ENCODE assay signal across 18 mouse cellular contexts in the genomic region with DNA sequence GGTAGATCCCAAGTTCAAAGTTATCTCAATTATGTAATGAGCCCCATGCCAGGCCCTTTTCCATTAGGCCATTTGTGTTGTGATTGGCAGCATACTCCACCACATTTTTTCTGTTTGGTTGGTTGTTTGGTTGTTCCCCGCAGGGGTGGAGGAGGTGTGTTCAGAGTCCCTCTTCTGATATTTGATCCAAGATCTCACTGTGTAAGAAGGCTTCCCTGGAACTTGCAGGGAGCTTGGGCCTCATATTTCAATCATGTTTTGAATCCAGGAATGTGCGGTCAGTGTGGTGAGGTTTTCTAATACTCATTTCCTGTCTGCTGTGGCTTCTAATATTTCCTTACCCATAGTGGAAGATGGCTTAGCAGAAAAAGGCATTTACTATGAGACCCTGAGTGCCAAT. TPM values are rescaled to one million over a fixed set of nuclear protein-coding genes. Genes with fewer than 3 reads are reported as not detected.
DNase-seq lines count a peak whose midpoint lies in the region; ATAC-seq and TF ChIP-seq lines count a peak whose summit lies in the region.
"Not testable (repeated sequence)": the region's sequence is repeated elsewhere in the genome, so short reads cannot be mapped to it uniquely, and the experiment has no call there.
"Had no signal": no experiment of that assay in that cellular context is flagged by ENCODE, and none has a peak within 500 bp of the region (broad histone marks: within the 10 kb centered on the region; RNA-seq: fewer than 3 reads in every experiment).

No protein-coding gene starts in this region.

- not testable (repeated sequence) for H3K36me3 ChIP-seq in embryonic facial prominence, embryonic 11.5 days (replicated peaks; ENCODE audit: control insufficient read depth, insufficient read depth, low read depth, low read length); kidney, postnatal 0 days (ENCODE audit: insufficient read depth, low read length)

- WGBS in embryonic facial prominence, embryonic 11.5 days = 70% methylated on average over 2 of the region's 2 CpGs
- 40% methylated on average over 2 of the region's 2 CpGs for WGBS in kidney, postnatal 0 days

- not testable (repeated sequence) for H3K27me3 ChIP-seq in embryonic facial prominence, embryonic 11.5 days (ENCODE audit: control insufficient read depth, insufficient read depth, low read length); kidney, postnatal 0 days (ENCODE audit: insufficient read depth, low read length)

- H3K27ac ChIP-seq in embryonic facial prominence, embryonic 11.5 days (replicated peaks; ENCODE audit: low read depth, low read length); kidney, postnatal 0 days: not testable (repeated sequence)

- H3K4me2 ChIP-seq in embryonic facial prominence, embryonic 11.5 days (ENCODE audit: low read depth, low read length); kidney, postnatal 0 days (ENCODE audit: low read length): not testable (repeated sequence)

- not testable (repeated sequence) for TF ChIP-seq POLR2A in brain, embryonic 14.5 days (IDR thresholded peaks at IDR 0.05; ENCODE audit: borderline replicate concordance, extremely low read depth, insufficient read depth, insufficient read length, poor library complexity, severe bottlenecking)

- H3K9ac ChIP-seq in embryonic facial prominence, embryonic 11.5 days (replicated peaks; ENCODE audit: low read length); kidney, postnatal 0 days (ENCODE audit: low read depth, low read length): not testable (repeated sequence)

- TF ChIP-seq CTCF in brain, embryonic 14.5 days (IDR thresholded peaks at IDR 0.05; ENCODE audit: borderline replicate concordance, extremely low read depth, insufficient read depth, insufficient read length); kidney, postnatal 0 days (IDR thresholded peaks at IDR 0.05; ENCODE audit: low read depth): not testable (repeated sequence)

- ATAC-seq in embryonic facial prominence, embryonic 11.5 days (replicated peaks; ENCODE audit: insufficient number of reproducible peaks, low FRiP score, low TSS enrichment, low read depth); kidney, postnatal 0 days (replicated peaks; ENCODE audit: low FRiP score, low read depth): not testable (repeated sequence)

- H3K4me1 ChIP-seq in embryonic facial prominence, embryonic 11.5 days (ENCODE audit: control insufficient read depth, insufficient read depth, low read length); kidney, postnatal 0 days (replicated peaks; ENCODE audit: insufficient read depth, low read length): not testable (repeated sequence)

- H3K9me3 ChIP-seq in embryonic facial prominence, embryonic 11.5 days (replicated peaks; ENCODE audit: control insufficient read depth, low read length); kidney, postnatal 0 days (replicated peaks; ENCODE audit: low read length): not testable (repeated sequence)

- DNase-seq in 3134 (ENCODE audit: extremely low read depth, insufficient read length, low spot score) = peak; percentile 14
- DNase-seq in Muller cell, postnatal 12 days (ENCODE audit: inconsistent ontology term) = peak; percentile 52
- peak; percentile 1 for DNase-seq in brain, embryonic 14.5 days (ENCODE audit: low read depth)
- DNase-seq in embryonic facial prominence, embryonic 11.5 days (ENCODE audit: low spot score) = peak; percentile 9
- DNase-seq in forelimb bud, embryonic 11.5 days (ENCODE audit: low read depth, low spot score) = peak; percentile 1
- peak; percentile 0 for DNase-seq in kidney, postnatal 0 days (ENCODE audit: low spot score)

- not testable (repeated sequence) for H3K4me3 ChIP-seq in embryonic facial prominence, embryonic 11.5 days (ENCODE audit: low read depth, low read length); kidney, postnatal 0 days (replicated peaks; ENCODE audit: low read depth, low read length)

RNA-seq across cellular contexts. Expression of gene Rhox2f, which starts 1.4 kb away (rescaled TPM):
- polyA plus RNA-seq in brain, embryonic 14.5 days (2012; rRNA removed) = not detected in 2 replicates
- 0.38 and 0.98 TPM in 2 replicates for polyA plus RNA-seq in embryonic facial prominence, embryonic 11.5 days (2014; fragmentation: Nextera tagmentation; extraction: Ambion mirVana)
- polyA plus RNA-seq in kidney, postnatal 0 days (2015; fragmentation: Nextera tagmentation; extraction: Ambion mirVana) = not detected in 2 replicates
- polyA plus RNA-seq: embryonic facial prominence, embryonic 15.5 days; forebrain, embryonic 15.5 days; heart, adult 2 months; heart, embryonic 10.5 days; heart, embryonic 13.5 days; heart, embryonic 16.5 days; hindbrain, embryonic 15.5 days; intestine, embryonic 14.5 days; intestine, postnatal 0 days; kidney, adult 2 months had no signal

RNA-seq across cellular contexts. Expression of gene Rhox3f, which starts 8.2 kb away (rescaled TPM):
- polyA plus RNA-seq in brain, embryonic 14.5 days (2012; rRNA removed) = not detected in 2 replicates
- polyA plus RNA-seq in embryonic facial prominence, embryonic 11.5 days (2014; fragmentation: Nextera tagmentation; extraction: Ambion mirVana) = not detected in 2 replicates
- not detected in 2 replicates for polyA plus RNA-seq in kidney, postnatal 0 days (2015; fragmentation: Nextera tagmentation; extraction: Ambion mirVana)
- polyA plus RNA-seq: embryonic facial prominence, embryonic 15.5 days; forebrain, embryonic 12.5 days; forebrain, embryonic 15.5 days; heart, adult 2 months; heart, embryonic 10.5 days; heart, embryonic 13.5 days; heart, embryonic 16.5 days; hindbrain, embryonic 12.5 days; hindbrain, embryonic 15.5 days; intestine, embryonic 14.5 days; intestine, postnatal 0 days; kidney, adult 2 months had no signal

RNA-seq across cellular contexts. Expression of gene Rhox4e, which starts 15.4 kb away (rescaled TPM):
- polyA plus RNA-seq in brain, embryonic 14.5 days (2012; rRNA removed) = not detected in 2 replicates
- polyA plus RNA-seq in embryonic facial prominence, embryonic 11.5 days (2014; fragmentation: Nextera tagmentation; extraction: Ambion mirVana) = 0.24 TPM in 1 of 2 replicates, not detected in the other
- polyA plus RNA-seq in kidney, postnatal 0 days (2015; fragmentation: Nextera tagmentation; extraction: Ambion mirVana) = not detected in 2 replicates
- polyA plus RNA-seq: embryonic facial prominence, embryonic 15.5 days; forebrain, embryonic 12.5 days; forebrain, embryonic 15.5 days; heart, adult 2 months; heart, embryonic 13.5 days; heart, embryonic 16.5 days; hindbrain, embryonic 12.5 days; hindbrain, embryonic 15.5 days; intestine, embryonic 14.5 days; intestine, postnatal 0 days; kidney, adult 2 months had no signal

RNA-seq across cellular contexts. Expression of gene Rhox3e, which starts 30.8 kb away (rescaled TPM):
- polyA plus RNA-seq in brain, embryonic 14.5 days (2012; rRNA removed) = not detected in 2 replicates
- not detected in 2 replicates for polyA plus RNA-seq in embryonic facial prominence, embryonic 11.5 days (2014; fragmentation: Nextera tagmentation; extraction: Ambion mirVana)
- polyA plus RNA-seq in kidney, postnatal 0 days (2015; fragmentation: Nextera tagmentation; extraction: Ambion mirVana) = not detected in 2 replicates
- polyA plus RNA-seq: embryonic facial prominence, embryonic 15.5 days; forebrain, embryonic 12.5 days; forebrain, embryonic 15.5 days; heart, adult 2 months; heart, embryonic 10.5 days; heart, embryonic 13.5 days; heart, embryonic 16.5 days; hindbrain, embryonic 12.5 days; hindbrain, embryonic 15.5 days; intestine, embryonic 14.5 days; intestine, postnatal 0 days; kidney, adult 2 months had no signal

RNA-seq across cellular contexts. Expression of gene Rhox4f, which starts 34.9 kb away (rescaled TPM):
- polyA plus RNA-seq in brain, embryonic 14.5 days (2012; rRNA removed) = not detected in 2 replicates
- not detected in 2 replicates for polyA plus RNA-seq in embryonic facial prominence, embryonic 11.5 days (2014; fragmentation: Nextera tagmentation; extraction: Ambion mirVana)
- polyA plus RNA-seq in kidney, postnatal 0 days (2015; fragmentation: Nextera tagmentation; extraction: Ambion mirVana) = not detected in 2 replicates
- polyA plus RNA-seq: embryonic facial prominence, embryonic 15.5 days; forebrain, embryonic 12.5 days; forebrain, embryonic 15.5 days; heart, adult 2 months; heart, embryonic 10.5 days; heart, embryonic 13.5 days; heart, embryonic 16.5 days; hindbrain, embryonic 12.5 days; hindbrain, embryonic 15.5 days; intestine, embryonic 14.5 days; intestine, postnatal 0 days; kidney, adult 2 months had no signal

Comparison
In these comparisons a context has a peak if more than half of its experiments do, and no peak if none do; other contexts are left out.
1. DNase-seq: peak in every context shown above with its lines; median percentile 52 in Muller cell, postnatal 12 days; 14 in 3134; 9 in embryonic facial prominence, embryonic 11.5 days; 1 in brain, embryonic 14.5 days; 1 in forelimb bud, embryonic 11.5 days; 0 in kidney, postnatal 0 days.